Comparison of ENCODE assay signal across 26 mouse cellular contexts in genomic region chrX:139335419-139336074, GRCm38 (mm10). TPM values are rescaled to one million over a fixed set of nuclear protein-coding genes. Genes with fewer than 3 reads are reported as not detected.
DNase-seq lines count a peak whose midpoint lies in the region; ATAC-seq and TF ChIP-seq lines count a peak whose summit lies in the region.
"Had no signal": no experiment of that assay in that cellular context is flagged by ENCODE, and none has a peak within 500 bp of the region (broad histone marks: within the 10 kb centered on the region; RNA-seq: fewer than 3 reads in every experiment).

No protein-coding gene starts in this region.

- WGBS in liver, postnatal 0 days (ENCODE audit: insufficient replicate concordance): 45% methylated on average over 3 of the region's 3 CpGs

- intact Hi-C loops in left cerebral cortex, postnatal 14 days (cut with DNase I): no loop called here

- no peak for TF ChIP-seq POLR2A in ES-Bruce4 (IDR thresholded peaks at IDR 0.05; ENCODE audit: insufficient read depth, low read length)

- H3K9me3 ChIP-seq in E14TG2a.4 (ENCODE audit: low read length): no peaks in the 10 kb centered on the region
- no peaks in the 10 kb centered on the region for H3K9me3 ChIP-seq in ES-Bruce4 (replicated peaks; ENCODE audit: control insufficient read depth, insufficient read depth, low read length, poor library complexity, severe bottlenecking)
- H3K9me3 ChIP-seq in liver, postnatal 0 days (ENCODE audit: low read length): no peaks in the 10 kb centered on the region
- H3K9me3 ChIP-seq: embryonic facial prominence, embryonic 10.5 days; forebrain, embryonic 13.5 days; heart, embryonic 12.5 days; hindbrain, embryonic 10.5 days had no signal

- H3K4me3 ChIP-seq in E14TG2a.4 (replicated peaks; ENCODE audit: low read length) (peak overlapping the region; percentile 86), ES-Bruce4 (ENCODE audit: low read depth, low read length) (peak overlapping the region; percentile 100)
- H3K4me3 ChIP-seq in liver, postnatal 0 days (ENCODE audit: low read depth, low read length): no peak overlapping the region
- H3K4me3 ChIP-seq: embryonic facial prominence, embryonic 10.5 days; forebrain, embryonic 13.5 days; heart, embryonic 12.5 days; hindbrain, embryonic 10.5 days had no signal

- H3K4me1 ChIP-seq in E14TG2a.4 (replicated peaks; ENCODE audit: low read depth, low read length): peaks cover 17% of the 10 kb centered on the region
- H3K4me1 ChIP-seq in ES-Bruce4 (ENCODE audit: control insufficient read depth, insufficient read depth, low read length): no peaks in the 10 kb centered on the region
- H3K4me1 ChIP-seq in liver, postnatal 0 days (ENCODE audit: insufficient read depth): no peaks in the 10 kb centered on the region
- H3K4me1 ChIP-seq: embryonic facial prominence, embryonic 10.5 days; forebrain, embryonic 13.5 days; heart, embryonic 12.5 days; hindbrain, embryonic 10.5 days had no signal

- H3K9ac ChIP-seq in ES-Bruce4 (ENCODE audit: low read depth, poor library complexity, severe bottlenecking): peak overlapping the region; percentile 92
- H3K9ac ChIP-seq in liver, postnatal 0 days (replicated peaks): no peak overlapping the region
- H3K9ac ChIP-seq: forebrain, embryonic 13.5 days; forebrain, postnatal 0 days; heart, embryonic 12.5 days; hindbrain, embryonic 14.5 days had no signal

- no peaks in the 10 kb centered on the region for H3K27me3 ChIP-seq in E14TG2a.4 (ENCODE audit: insufficient read depth, low read length)
- H3K27me3 ChIP-seq in ES-Bruce4 (ENCODE audit: control insufficient read depth, insufficient read depth, low read length, poor library complexity, severe bottlenecking): no peaks in the 10 kb centered on the region
- no peaks in the 10 kb centered on the region for H3K27me3 ChIP-seq in liver, postnatal 0 days (ENCODE audit: insufficient read depth, low read length)
- H3K27me3 ChIP-seq: forebrain, embryonic 13.5 days; heart, embryonic 12.5 days had no signal

- TF ChIP-seq CTCF in E14TG2a.4 (conservative IDR thresholded peaks at IDR 0.05; ENCODE audit: low read length): no peak
- TF ChIP-seq CTCF in ES-Bruce4 (IDR thresholded peaks at IDR 0.05; ENCODE audit: low read depth, low read length): no peak
- TF ChIP-seq CTCF in liver, postnatal 0 days (IDR thresholded peaks at IDR 0.05; ENCODE audit: low read depth): no peak

- no peak for TF ChIP-seq EP300 in ES-Bruce4 (IDR thresholded peaks at IDR 0.05; ENCODE audit: insufficient read depth, low read depth, low read length)
- no peak for TF ChIP-seq EP300 in liver, postnatal 0 days (IDR thresholded peaks at IDR 0.05; ENCODE audit: low read depth)

- peaks cover 32% of the 10 kb centered on the region for H3K36me3 ChIP-seq in E14TG2a.4 (ENCODE audit: insufficient read depth, low read length)
- peaks cover 19% of the 10 kb centered on the region for H3K36me3 ChIP-seq in ES-Bruce4 (ENCODE audit: control insufficient read depth, insufficient read depth, low read length, poor library complexity, severe bottlenecking)
- H3K36me3 ChIP-seq in liver, postnatal 0 days (replicated peaks; ENCODE audit: insufficient read depth, low read length): no peaks in the 10 kb centered on the region
- H3K36me3 ChIP-seq: embryonic facial prominence, embryonic 10.5 days; heart, embryonic 12.5 days; hindbrain, embryonic 10.5 days had no signal

- peak; percentile 81 for DNase-seq in R1 (ENCODE audit: low read depth, low spot score)
- DNase-seq in layer of hippocampus, postnatal 36 days: no peak
- no peak for DNase-seq in ovary, adult 18-20 months (ENCODE audit: low spot score)
- no peak for DNase-seq in liver, postnatal 0 days
- no peak for DNase-seq in left cerebral cortex, postnatal 14 days (ENCODE audit: low spot score in 2 of 2)
- DNase-seq: adrenal gland, postnatal 14 days; cerebellum, adult 18-20 months; cerebellum, adult 9-11 months; cerebellum, postnatal 36 days; forebrain, postnatal 0 days had no signal

- peak overlapping the region; percentile 83 for H3K27ac ChIP-seq in ES-Bruce4 (ENCODE audit: insufficient read depth, low read length)
- no peak overlapping the region for H3K27ac ChIP-seq in liver, postnatal 0 days (ENCODE audit: low read depth)
- H3K27ac ChIP-seq: embryonic facial prominence, embryonic 10.5 days; forebrain, embryonic 13.5 days; hindbrain, embryonic 10.5 days; hindbrain, embryonic 14.5 days had no signal

- ATAC-seq in granulocyte monocyte progenitor cell, adult 5-6 weeks (replicated peaks; ENCODE audit: poor library complexity, severe bottlenecking): peak; percentile 67
- ATAC-seq in liver, postnatal 0 days: no peak
- ATAC-seq: activated CD4-positive, CD25-positive, alpha-beta regulatory T cell, adult 4 months; forebrain, embryonic 13.5 days; forebrain, postnatal 0 days had no signal

- H3K4me2 ChIP-seq in liver, postnatal 0 days (ENCODE audit: low read depth, low read length): no peak overlapping the region
- H3K4me2 ChIP-seq: forebrain, embryonic 13.5 days; heart, embryonic 12.5 days; hindbrain, embryonic 14.5 days had no signal

RNA-seq across cellular contexts. Expression of gene Trap1a, which starts 2.1 kb away (rescaled TPM):
- 90.0 and 91.4 TPM in 2 replicates for polyA plus RNA-seq in ES-Bruce4 (2011; ENCODE audit: insufficient read depth, insufficient read length, low read depth, missing spikeins)
- not detected in 2 replicates for total RNA-seq in granulocyte monocyte progenitor cell, adult 5-6 weeks (2014; fragmentation: Nextera tagmentation)
- total RNA-seq in granulocyte monocyte progenitor cell, adult 5-6 weeks (2017): not detected in 2 replicates
- total RNA-seq in layer of hippocampus, postnatal 36 days (2021): not detected
- polyA plus RNA-seq in liver, postnatal 0 days (2015; fragmentation: Nextera tagmentation; extraction: Ambion mirVana): not detected in 2 replicates
- total RNA-seq in left cerebral cortex, postnatal 14 days (2021): not detected
- total RNA-seq: adrenal gland, adult 18-20 months; adrenal gland, postnatal 14 days; forebrain, postnatal 0 days; gastrocnemius, adult 8-10 months; heart, adult 8-10 months; heart, postnatal 25 days had no signal
- polyA plus RNA-seq: activated CD4-positive, CD25-positive, alpha-beta regulatory T cell, adult 4 months; embryonic facial prominence, embryonic 10.5 days; embryonic facial prominence, embryonic 14.5 days; forebrain, embryonic 13.5 days; forebrain, postnatal 0 days; gonadal fat pad, adult 2 months; heart, embryonic 16.5 days; hindbrain, embryonic 14.5 days had no signal
